Mouse (Mus musculus) lung, postnatal 0 days (tissue): ENCODE measurements around the gene Olfr398. TPM values are rescaled to one million over a fixed set of nuclear protein-coding genes. Genes with fewer than 3 reads are reported as not detected.

ENCODE experiments used
- ATAC-seq: fragments of 200-750 bp; cut with Nextera tagmentation; 2 replicates; pipeline ENCODE4 v1.8.0; 2017; ENCODE audit warnings: moderate library complexity
- DNase-seq: peaks from one replicate; pipeline ENCODE4 v3.0.0-alpha.2; 2016; ENCODE audit warnings: low spot score
- H3K27ac ChIP-seq: fragments of 300-500 bp; sonication (generic); 2 replicates; pipeline ENCODE4 v1.5.1; 2014; ENCODE audit warnings: antibody characterized with exemption, mild to moderate bottlenecking, low read length, mixed read lengths
- H3K27me3 ChIP-seq: fragments of 300-500 bp; sonication (generic); replicated peaks from 2 replicates; pipeline ENCODE4 v1.6.1; 2014; ENCODE audit warnings: low read length, mixed read lengths; ENCODE audit not compliant: insufficient read depth
- H3K36me3 ChIP-seq: fragments of 300-500 bp; sonication (generic); 2 replicates; pipeline ENCODE4 v1.6.1; 2014; ENCODE audit warnings: low read length, mixed read lengths; ENCODE audit not compliant: insufficient read depth
- H3K4me1 ChIP-seq: fragments of 300-500 bp; sonication (generic); 2 replicates; pipeline ENCODE4 v1.6.1; 2014; ENCODE audit warnings: antibody characterized with exemption, low read depth, low read length, mixed read lengths; ENCODE audit not compliant: insufficient read depth
- H3K4me2 ChIP-seq: fragments of 300-500 bp; sonication (generic); replicated peaks from 2 replicates; pipeline ENCODE4 v1.6.1; 2014; ENCODE audit warnings: low read depth, mild to moderate bottlenecking, low read length, moderate library complexity, mixed read lengths
- H3K4me3 ChIP-seq: fragments of 300-500 bp; sonication (generic); 2 replicates; pipeline ENCODE4 v1.5.1; 2014; ENCODE audit warnings: low read depth, low read length
- H3K9ac ChIP-seq: fragments of 300-500 bp; sonication (generic); replicated peaks from 2 replicates; pipeline ENCODE4 v1.6.1; 2014; ENCODE audit warnings: low read depth, mild to moderate bottlenecking
- H3K9me3 ChIP-seq: fragments of 300-500 bp; sonication (generic); 2 replicates; pipeline ENCODE4 v1.6.1; 2016; ENCODE audit warnings: low read length, mixed read lengths
- CTCF ChIP-seq: IDR thresholded peaks from 2 replicates; pipeline ENCODE4 v1.5.1; 2016; ENCODE audit warnings: antibody characterized with exemption, mild to moderate bottlenecking
- EP300 ChIP-seq: IDR thresholded peaks from 2 replicates; pipeline ENCODE4 v1.6.1; 2016; ENCODE audit warnings: antibody characterized with exemption, mild to moderate bottlenecking, control low read depth
- WGBS: fragments of 180-500 bp; shearing (Covaris S2); extraction: QIAGEN DNeasy Blood & Tissue Kit; methylation state at CpG from one replicate; pipeline ENCODE4 v1.1.7; 2014; 5-methylcytosine and 5-hydroxymethylcytosine counted together
- polyA plus RNA-seq: library from polyadenylated mRNA; unstranded; fragments of >200 nt; fragmentation: Nextera tagmentation; extraction: Ambion mirVana; gene quantifications from 2 replicates; pipeline ENCODE4 v1.2.1, GENCODE M21; 2015

Gene Olfr398
- not detected in 2 replicates for polyA plus RNA-seq

DNA sequence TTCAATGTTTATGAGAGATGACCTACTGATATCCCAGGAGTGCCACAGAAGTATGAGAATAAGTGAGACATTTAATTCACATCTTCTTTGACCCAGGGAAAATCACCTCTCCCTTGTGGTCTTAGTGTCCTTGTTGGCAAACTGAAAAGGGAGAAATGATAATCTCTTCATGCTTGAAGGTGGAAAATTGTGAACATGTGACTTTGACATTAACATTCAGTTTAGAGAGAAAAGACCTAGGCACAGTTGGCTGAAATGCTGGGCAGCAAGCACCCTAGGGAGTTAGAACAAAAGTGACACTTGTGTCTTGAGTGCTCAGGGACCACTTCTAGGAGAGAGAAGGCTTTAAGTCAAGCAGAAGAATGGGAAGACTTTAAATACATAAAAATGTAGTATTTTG lies at the start of gene Olfr398:
Gene Olfr398, minus strand, starts transcription at position 101 of the 400 bp plus-strand sequence.
- Histone ChIP-seq H3K9me3 (no peaks in the 10 kb centered on the region), H3K9ac (no peak within 1 kb of the TSS), H3K4me2 (no peak within 1 kb of the TSS), H3K27me3 (no peaks in the 10 kb centered on the region), H3K36me3 (no peaks in the 10 kb centered on the region), H3K4me3 (no peak within 1 kb of the TSS), H3K4me1 (no peaks in the 10 kb centered on the region), H3K27ac (no peak within 1 kb of the TSS)
- no peak for DNase-seq
- TF ChIP-seq CTCF (no peak), EP300 (no peak)
- ATAC-seq: no peak

DNA sequence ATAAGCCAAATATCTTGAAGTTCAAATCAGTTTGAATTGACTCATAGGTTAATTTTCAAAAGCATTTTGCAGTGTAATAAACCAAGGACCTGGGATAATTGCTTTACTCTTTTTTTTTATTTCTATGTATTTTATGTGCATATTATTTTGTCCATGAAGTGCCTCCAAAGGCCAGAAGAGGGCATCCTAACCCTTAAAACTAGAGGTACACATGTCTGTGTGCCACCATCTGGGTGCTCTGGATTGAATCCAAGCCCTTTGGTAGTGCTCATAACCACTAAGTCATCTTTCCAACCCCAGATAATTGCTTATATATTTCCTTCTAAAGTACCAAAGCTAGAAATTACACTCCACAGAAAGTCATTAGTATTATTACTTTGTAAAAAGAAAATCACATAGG lies 2.9 kb upstream of the Olfr398 start:
- Histone ChIP-seq H3K27me3 (no peaks in the 10 kb centered on the region), H3K4me2 (no peak overlapping the region), H3K9ac (no peak overlapping the region), H3K4me1 (no peaks in the 10 kb centered on the region), H3K9me3 (no peaks in the 10 kb centered on the region), H3K4me3 (no peak overlapping the region), H3K27ac (no peak overlapping the region), H3K36me3 (no peaks in the 10 kb centered on the region)
- no peak for TF ChIP-seq EP300
- no peak for TF ChIP-seq CTCF
- DNase-seq: no peak
- ATAC-seq: no peak

DNA sequence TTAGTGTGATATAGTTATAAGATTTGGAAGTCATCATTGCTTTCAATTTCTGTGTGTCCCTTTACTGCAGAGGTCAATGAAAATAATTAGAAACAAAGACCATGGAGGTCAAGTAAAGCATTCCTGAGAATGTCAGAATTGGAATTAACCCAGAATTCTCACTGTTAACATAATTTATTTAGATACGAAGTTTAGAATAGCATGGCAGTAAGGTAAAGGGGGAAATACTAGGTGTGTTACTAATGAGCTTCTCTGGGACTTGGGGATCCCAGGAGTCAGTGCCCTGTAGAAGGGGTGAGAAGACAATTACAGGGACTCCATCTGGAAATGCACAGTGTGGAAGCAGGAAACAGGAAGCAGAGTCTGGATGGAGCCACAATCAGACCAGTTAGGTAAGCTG lies 29.7 kb downstream of the Olfr398 start, which contains the start of gene Olfr397:
Gene Olfr397, plus strand, starts transcription at position 301 of the 400 bp plus-strand sequence.
- no peak within 1 kb of the TSS for H3K4me3 ChIP-seq
- H3K27me3 ChIP-seq: no peaks in the 10 kb centered on the region
- TF ChIP-seq CTCF (no peak), EP300 (no peak)
- H3K9ac ChIP-seq: no peak within 1 kb of the TSS
- H3K36me3 ChIP-seq: no peaks in the 10 kb centered on the region
- H3K4me1 ChIP-seq: no peaks in the 10 kb centered on the region
- ATAC-seq (no peak), DNase-seq (no peak)
- 67% methylated on average over 1 of the region's 1 CpGs for WGBS
- no peak within 1 kb of the TSS for H3K27ac ChIP-seq
- H3K9me3 ChIP-seq: no peaks in the 10 kb centered on the region
- no peak within 1 kb of the TSS for H3K4me2 ChIP-seq

DNA sequence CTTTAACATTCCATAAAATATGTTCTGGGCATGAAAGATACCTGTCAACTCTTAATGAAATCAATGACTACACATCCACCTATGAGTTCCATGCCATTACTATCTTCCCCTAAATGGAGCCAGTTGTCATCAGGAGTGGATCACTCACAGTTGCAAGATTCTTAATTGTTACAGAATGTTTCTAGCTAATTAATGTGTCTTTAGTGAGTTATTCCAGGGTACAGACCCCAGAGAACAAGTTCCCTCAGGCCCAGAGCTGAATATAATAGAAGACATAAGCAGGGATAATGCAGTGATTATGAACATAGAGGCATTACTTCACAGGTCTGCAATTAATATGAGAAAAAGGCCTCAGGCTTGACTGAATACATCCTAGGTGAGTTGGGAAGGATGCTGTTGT lies 53.8 kb downstream of the Olfr398 start, which contains the start of gene Olfr23:
Gene Olfr23, plus strand, starts transcription at position 301 of the 400 bp plus-strand sequence.
- no peak within 1 kb of the TSS for H3K4me2 ChIP-seq
- DNase-seq: no peak
- no peak within 1 kb of the TSS for H3K9ac ChIP-seq
- no peaks in the 10 kb centered on the region for H3K9me3 ChIP-seq
- no peak within 1 kb of the TSS for H3K4me3 ChIP-seq
- no peak within 1 kb of the TSS for H3K27ac ChIP-seq
- no peaks in the 10 kb centered on the region for H3K27me3 ChIP-seq
- no peaks in the 10 kb centered on the region for H3K36me3 ChIP-seq
- no peak for TF ChIP-seq CTCF
- no peak for TF ChIP-seq EP300
- no peak for ATAC-seq
- no peaks in the 10 kb centered on the region for H3K4me1 ChIP-seq

Other genes with a start within 250 kb of the Olfr398 start
- not detected in 2 replicates for gene Olfr389, start 209.7 kb downstream of the Olfr398 start, polyA plus RNA-seq
- not detected in 2 replicates for gene Olfr390, start 207.4 kb downstream of the Olfr398 start, polyA plus RNA-seq
- gene Olfr391-ps, start 187.4 kb downstream of the Olfr398 start, polyA plus RNA-seq: not detected in 2 replicates
- not detected in 2 replicates for gene Olfr392, start 173.4 kb downstream of the Olfr398 start, polyA plus RNA-seq
- not detected in 2 replicates for gene Olfr393, start 139.0 kb downstream of the Olfr398 start, polyA plus RNA-seq
- not detected in 2 replicates for gene Olfr394, start 99.6 kb downstream of the Olfr398 start, polyA plus RNA-seq
- gene Olfr395, start 81.1 kb downstream of the Olfr398 start, polyA plus RNA-seq: not detected in 2 replicates
- gene Olfr23, start 53.7 kb downstream of the Olfr398 start, polyA plus RNA-seq: not detected in 2 replicates
- not detected in 2 replicates for gene Olfr397, start 29.6 kb downstream of the Olfr398 start, polyA plus RNA-seq
- gene Olfr139, start 66.1 kb upstream of the Olfr398 start, polyA plus RNA-seq: not detected in 2 replicates
- gene Olfr399, start 66.2 kb upstream of the Olfr398 start, polyA plus RNA-seq: not detected in 2 replicates
- gene Zfp616, start 79.5 kb upstream of the Olfr398 start, polyA plus RNA-seq: not detected in 2 replicates
- gene Olfr401, start 123.3 kb upstream of the Olfr398 start, polyA plus RNA-seq: not detected in 2 replicates
- gene Olfr402, start 163.1 kb upstream of the Olfr398 start, polyA plus RNA-seq: not detected in 2 replicates
- gene Olfr403, start 195.8 kb upstream of the Olfr398 start, polyA plus RNA-seq: not detected in 2 replicates
- gene Olfr43, start 221.0 kb upstream of the Olfr398 start, polyA plus RNA-seq: not detected in 2 replicates